In the genomic region with DNA sequence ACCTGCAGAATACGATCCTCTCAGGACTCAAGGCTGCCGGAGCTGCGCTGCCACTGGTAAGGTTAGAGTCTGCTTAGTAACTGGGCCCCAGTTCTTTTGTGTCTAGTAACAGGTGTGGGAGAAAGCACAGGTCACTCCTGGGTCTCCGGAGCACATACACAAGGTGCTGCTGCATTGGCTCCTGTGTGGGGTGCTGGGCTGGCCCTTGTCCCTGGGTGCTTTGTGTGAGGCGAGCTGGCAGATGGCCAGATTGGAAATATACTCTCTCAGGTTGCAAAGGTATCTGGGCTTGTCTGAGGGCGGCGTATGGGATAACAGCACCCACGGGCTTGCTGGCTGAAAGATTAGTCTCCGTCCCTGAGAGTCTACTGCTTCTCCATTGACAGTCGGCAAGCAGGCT, we compare ENCODE assay signal across 10 mouse cellular contexts. TPM values are rescaled to one million over a fixed set of nuclear protein-coding genes. Genes with fewer than 3 reads are reported as not detected.
DNase-seq lines count a peak whose midpoint lies in the region; ATAC-seq lines count a peak whose summit lies in the region.
"Had no signal": no experiment of that assay in that cellular context is flagged by ENCODE, and none has a peak within 500 bp of the region (broad histone marks: within the 10 kb centered on the region; RNA-seq: fewer than 3 reads in every experiment).

No protein-coding gene starts in this region.

- H3K36me3 ChIP-seq in heart, embryonic 14.5 days (ENCODE audit: control insufficient read depth, insufficient read depth, low read length), result no peaks in the 10 kb centered on the region
- H3K36me3 ChIP-seq in intestine, embryonic 14.5 days (ENCODE audit: control insufficient read depth, insufficient read depth, low read length), result no peaks in the 10 kb centered on the region
- H3K36me3 ChIP-seq: liver, embryonic 13.5 days had no signal

- peak overlapping the region; percentile 48 for H3K4me2 ChIP-seq in heart, embryonic 14.5 days (ENCODE audit: low read length)
- no peak overlapping the region for H3K4me2 ChIP-seq in intestine, embryonic 14.5 days (ENCODE audit: low read length)
- H3K4me2 ChIP-seq: liver, embryonic 13.5 days had no signal

- H3K9me3 ChIP-seq in heart, embryonic 14.5 days (ENCODE audit: control insufficient read depth, low read length), result no peaks in the 10 kb centered on the region
- H3K9me3 ChIP-seq in intestine, embryonic 14.5 days (ENCODE audit: control insufficient read depth, low read length), result no peaks in the 10 kb centered on the region
- H3K9me3 ChIP-seq: liver, embryonic 13.5 days had no signal

- 0 out of 2 replicates have a peak, but pooled peaks have one; percentile 17 for ATAC-seq in heart, embryonic 14.5 days (ENCODE audit: insufficient number of reproducible peaks, insufficient read depth, low FRiP score, low read depth)
- ATAC-seq in intestine, embryonic 14.5 days (replicated peaks; ENCODE audit: low FRiP score, low TSS enrichment, low read depth), result no peak
- no peak for ATAC-seq in erythroid progenitor cell, adult 5-6 weeks (replicated peaks; ENCODE audit: low FRiP score, poor library complexity, severe bottlenecking)

- H3K9ac ChIP-seq in heart, embryonic 14.5 days (ENCODE audit: low read length), result no peak overlapping the region
- no peak overlapping the region for H3K9ac ChIP-seq in intestine, embryonic 14.5 days (ENCODE audit: low read length)
- H3K9ac ChIP-seq: liver, embryonic 13.5 days had no signal

- intact Hi-C loops in heart, postnatal 25 days (cut with DNase I), result no loop called here
- intact Hi-C loops in left cerebral cortex, postnatal 14 days (cut with DNase I), result no loop called here

- H3K4me1 ChIP-seq in heart, embryonic 14.5 days (ENCODE audit: control insufficient read depth in 2 of 2, insufficient read depth in 2 of 2, low read length in 2 of 2), result peaks cover 5 to 27% of the 10 kb centered on the region in 2 experiments
- 0 out of 2 replicates have a peak, but pooled peaks cover 3% of the 10 kb centered on the region for H3K4me1 ChIP-seq in intestine, embryonic 14.5 days (replicated peaks; ENCODE audit: control insufficient read depth, insufficient read depth, low read length)
- H3K4me1 ChIP-seq: liver, embryonic 13.5 days had no signal

- no peak for DNase-seq in heart, postnatal 25 days (ENCODE audit: low spot score)
- DNase-seq in cerebellum, postnatal 36 days, result peak; percentile 27
- DNase-seq in intestine, embryonic 14.5 days (ENCODE audit: low spot score), result peak; percentile 48
- peak; percentile 31 for DNase-seq in lung, postnatal 36 days
- DNase-seq in left cerebral cortex, postnatal 14 days (ENCODE audit: low spot score in 2 of 2), result no peak
- no peak for DNase-seq in thymus, postnatal 36 days
- DNase-seq: liver, embryonic 13.5 days had no signal

- H3K27ac ChIP-seq in heart, embryonic 14.5 days (replicated peaks in 1 of 2; ENCODE audit: control insufficient read depth in 1 of 2, insufficient read depth in 1 of 2, low read depth in 2 of 2, low read length in 2 of 2), result peak overlapping the region in 1 of 2 experiments; percentile 62; a peak in 2 of 4 replicates
- H3K27ac ChIP-seq in intestine, embryonic 14.5 days (ENCODE audit: low read depth), result no peak overlapping the region
- H3K27ac ChIP-seq: layer of hippocampus, adult 2 months; liver, embryonic 13.5 days had no signal

- 51% methylated on average over 10 of the region's 10 CpGs for WGBS in heart, embryonic 14.5 days
- 78% methylated on average over 10 of the region's 10 CpGs for WGBS in intestine, embryonic 14.5 days

- H3K4me3 ChIP-seq in heart, embryonic 14.5 days (ENCODE audit: control insufficient read depth in 1 of 2, insufficient read depth in 1 of 2, low read depth in 1 of 2, low read length in 2 of 2), result no peak overlapping the region
- no peak overlapping the region for H3K4me3 ChIP-seq in intestine, embryonic 14.5 days (ENCODE audit: low read depth, low read length)
- H3K4me3 ChIP-seq: layer of hippocampus, adult 2 months; liver, embryonic 13.5 days had no signal

- no peaks in the 10 kb centered on the region for H3K27me3 ChIP-seq in heart, embryonic 14.5 days (ENCODE audit: control insufficient read depth, insufficient read depth, low read length)
- no peaks in the 10 kb centered on the region for H3K27me3 ChIP-seq in intestine, embryonic 14.5 days (replicated peaks; ENCODE audit: control insufficient read depth, insufficient read depth, low read length)
- H3K27me3 ChIP-seq: liver, embryonic 13.5 days had no signal

RNA-seq across cellular contexts. Expression of gene Myo6, which starts 27.5 kb away (rescaled TPM):
- polyA plus RNA-seq in heart, embryonic 14.5 days (2014; fragmentation: Nextera tagmentation; extraction: Ambion mirVana), result 14.7 and 15.2 TPM in 2 replicates
- 10 to 100 TPM; 13.8 to 14.6 TPM for total RNA-seq in heart, postnatal 25 days (2021)
- 63.8 and 71.0 TPM in 2 replicates for polyA plus RNA-seq in intestine, embryonic 14.5 days (2014; fragmentation: Nextera tagmentation; extraction: Ambion mirVana)
- total RNA-seq in erythroid progenitor cell, adult 5-6 weeks (2015; ENCODE audit: low replicate concordance), result 5.4 TPM in 1 of 2 replicates, not detected in the other
- total RNA-seq in erythroid progenitor cell, adult 5-6 weeks (2017; ENCODE audit: low replicate concordance), result 0.45 TPM in 1 of 2 replicates, not detected in the other
- 10 to 100 TPM; 57.5 to 60.0 TPM for total RNA-seq in left cerebral cortex, postnatal 14 days (2021)

Comparison
In these comparisons a context has a peak if more than half of its experiments do, and no peak if none do; other contexts are left out.
1. DNase-seq: peak in cerebellum, postnatal 36 days (2 of 2), intestine, embryonic 14.5 days (single experiment) and lung, postnatal 36 days (single experiment); none in heart, postnatal 25 days (single experiment), left cerebral cortex, postnatal 14 days (0 of 2) and thymus, postnatal 36 days (0 of 2).